Mouse (Mus musculus): ENCODE data around the gene Gm32742. TPM values are rescaled to one million over a fixed set of nuclear protein-coding genes. Genes with fewer than 3 reads are reported as not detected.
"Not testable (repeated sequence)": the region's sequence is repeated elsewhere in the genome, so short reads cannot be mapped to it uniquely, and the experiment has no call there.

The Gm32742 gene
- polyA plus RNA-seq, 1 experiment from 2014 or later, result not detected

GRCm38 (mm10) chr9:51140711-51141110, 24.6 kb downstream of the Gm32742 start:
- H3K9ac ChIP-seq, result no peak overlapping the region
- no peaks in the 10 kb centered on the region for H3K9me3 ChIP-seq
- no peak overlapping the region for H3K4me3 ChIP-seq
- H3K4me1 ChIP-seq, result no peaks in the 10 kb centered on the region
- WGBS, result 83% methylated on average over 3 of the region's 3 CpGs
- H3K4me2 ChIP-seq, result no peak overlapping the region
- ATAC-seq (replicated peaks), result no peak
- no peaks in the 10 kb centered on the region for H3K36me3 ChIP-seq (replicated peaks)
- H3K27ac ChIP-seq, result no peak overlapping the region
- H3K27me3 ChIP-seq (replicated peaks), result no peaks in the 10 kb centered on the region

GRCm38 (mm10) chr9:51139401-51139800, 25.9 kb downstream of the Gm32742 start:
- not testable (repeated sequence) for H3K36me3 ChIP-seq (replicated peaks); H3K27ac ChIP-seq; H3K4me1 ChIP-seq; H3K4me3 ChIP-seq; H3K9me3 ChIP-seq; H3K9ac ChIP-seq; ATAC-seq (replicated peaks); H3K4me2 ChIP-seq; H3K27me3 ChIP-seq (replicated peaks)
- 85% methylated on average over 1 of the region's 1 CpGs for WGBS

- no peak overlapping the region for H3K4me3 ChIP-seq
- H3K36me3 ChIP-seq (replicated peaks), result no peaks in the 10 kb centered on the region
- no peaks in the 10 kb centered on the region for H3K4me1 ChIP-seq
- no peaks in the 10 kb centered on the region for H3K9me3 ChIP-seq
- 94% methylated on average over 1 of the region's 1 CpGs for WGBS
- no peaks in the 10 kb centered on the region for H3K27me3 ChIP-seq (replicated peaks)
- ATAC-seq (replicated peaks), result no peak
- H3K4me2 ChIP-seq, result no peak overlapping the region
- H3K9ac ChIP-seq, result no peak overlapping the region
- H3K27ac ChIP-seq, result no peak overlapping the region
Observed at GRCm38 (mm10) chr9:51138301-51138700, 27.0 kb downstream of the Gm32742 start.

- no peaks in the 10 kb centered on the region for H3K4me1 ChIP-seq
- 90% methylated on average over 1 of the region's 1 CpGs for WGBS
- H3K36me3 ChIP-seq (replicated peaks), result no peaks in the 10 kb centered on the region
- H3K27me3 ChIP-seq (replicated peaks), result no peaks in the 10 kb centered on the region
- H3K4me3 ChIP-seq, result no peak overlapping the region
- no peak overlapping the region for H3K9ac ChIP-seq
- H3K27ac ChIP-seq, result no peak overlapping the region
- ATAC-seq (replicated peaks), result no peak
- no peak overlapping the region for H3K4me2 ChIP-seq
- H3K9me3 ChIP-seq, result no peaks in the 10 kb centered on the region
Observed at GRCm38 (mm10) chr9:51137836-51138235, 27.5 kb downstream of the Gm32742 start.

- H3K9me3 ChIP-seq, result no peaks in the 10 kb centered on the region
- no peak overlapping the region for H3K4me3 ChIP-seq
- no peaks in the 10 kb centered on the region for H3K36me3 ChIP-seq (replicated peaks)
- ATAC-seq (replicated peaks), result no peak
- H3K4me1 ChIP-seq, result no peaks in the 10 kb centered on the region
- WGBS, result 83% methylated on average over 4 of the region's 4 CpGs
- no peak overlapping the region for H3K27ac ChIP-seq
- H3K9ac ChIP-seq, result no peak overlapping the region
- no peak overlapping the region for H3K4me2 ChIP-seq
- H3K27me3 ChIP-seq (replicated peaks), result no peaks in the 10 kb centered on the region
Observed at GRCm38 (mm10) chr9:51137432-51137831, 27.9 kb downstream of the Gm32742 start.

- Histone ChIP-seq H3K36me3 (replicated peaks) (no peaks in the 10 kb centered on the region), H3K27ac (no peak overlapping the region), H3K4me1 (no peaks in the 10 kb centered on the region), H3K27me3 (replicated peaks) (no peaks in the 10 kb centered on the region), H3K9ac (no peak overlapping the region), H3K4me2 (no peak overlapping the region), H3K9me3 (no peaks in the 10 kb centered on the region), H3K4me3 (no peak overlapping the region)
- no peak for ATAC-seq (replicated peaks)
- 60% methylated on average over 3 of the region's 3 CpGs for WGBS
Observed at GRCm38 (mm10) chr9:51136985-51137384, 28.3 kb downstream of the Gm32742 start.

GRCm38 (mm10) chr9:51114767-51115166, 50.5 kb downstream of the Gm32742 start:
- Histone ChIP-seq H3K36me3 (replicated peaks) (no peaks in the 10 kb centered on the region), H3K4me2 (no peak overlapping the region), H3K9ac (no peak overlapping the region), H3K4me3 (no peak overlapping the region), H3K27me3 (replicated peaks) (no peaks in the 10 kb centered on the region), H3K27ac (no peak overlapping the region), H3K4me1 (no peaks in the 10 kb centered on the region), H3K9me3 (no peaks in the 10 kb centered on the region)
- ATAC-seq (replicated peaks), result no peak
- WGBS, result 73% methylated on average over 4 of the region's 4 CpGs

GRCm38 (mm10) chr9:51105751-51106150, 59.6 kb downstream of the Gm32742 start:
- H3K4me2 ChIP-seq, result no peak overlapping the region
- no peaks in the 10 kb centered on the region for H3K9me3 ChIP-seq
- H3K27me3 ChIP-seq (replicated peaks), result peaks cover 3% of the 10 kb centered on the region; the same call in 1 of the 2 replicates
- 79% methylated on average over 2 of the region's 2 CpGs for WGBS
- no peak overlapping the region for H3K4me3 ChIP-seq
- peaks cover 13% of the 10 kb centered on the region for H3K4me1 ChIP-seq
- H3K36me3 ChIP-seq (replicated peaks), result no peaks in the 10 kb centered on the region
- no peak overlapping the region for H3K27ac ChIP-seq
- no peak overlapping the region for H3K9ac ChIP-seq
- no peak for ATAC-seq (replicated peaks)

- H3K4me2 ChIP-seq, result peak overlapping the region; percentile 100
- H3K27ac ChIP-seq, result no peak overlapping the region
- WGBS, result 12% methylated on average over 30 of the region's 30 CpGs
- peaks cover 7% of the 10 kb centered on the region; the same call in 1 of the 2 replicates for H3K27me3 ChIP-seq (replicated peaks)
- peak; percentile 75 for ATAC-seq (replicated peaks)
- H3K9me3 ChIP-seq, result no peaks in the 10 kb centered on the region
- no peaks in the 10 kb centered on the region for H3K36me3 ChIP-seq (replicated peaks)
- H3K9ac ChIP-seq, result peak overlapping the region; percentile 55
- H3K4me1 ChIP-seq, result peaks cover 13% of the 10 kb centered on the region
- peak overlapping the region; percentile 60 for H3K4me3 ChIP-seq
Observed at GRCm38 (mm10) chr9:51103808-51104514, 61.4 kb downstream of the Gm32742 start.

GRCm38 (mm10) chr9:51102963-51103807, 62.1 kb downstream of the Gm32742 start:
- Histone ChIP-seq H3K4me2 (peak overlapping the region; percentile 100), H3K4me1 (peaks cover 13% of the 10 kb centered on the region), H3K4me3 (peak overlapping the region; percentile 60), H3K9ac (peak overlapping the region; percentile 55), H3K27ac (no peak overlapping the region), H3K9me3 (no peaks in the 10 kb centered on the region), H3K36me3 (replicated peaks) (no peaks in the 10 kb centered on the region), H3K27me3 (replicated peaks) (peaks cover 7% of the 10 kb centered on the region; the same call in 1 of the 2 replicates)
- ATAC-seq (replicated peaks), result peak; percentile 77
- 2% methylated on average over 43 of the region's 44 CpGs for WGBS

- Histone ChIP-seq H3K4me2 (peak within 1 kb of the TSS; percentile 100), H3K9ac (no peak within 1 kb of the TSS), H3K9me3 (no peaks in the 10 kb centered on the region), H3K4me3 (peak within 1 kb of the TSS; percentile 60), H3K27ac (no peak within 1 kb of the TSS), H3K36me3 (replicated peaks) (no peaks in the 10 kb centered on the region), H3K4me1 (peaks cover 13% of the 10 kb centered on the region), H3K27me3 (replicated peaks) (peaks cover 7% of the 10 kb centered on the region; the same call in 1 of the 2 replicates)
- peak; percentile 75 for ATAC-seq (replicated peaks)
- WGBS, result 8% methylated on average over 27 of the region's 27 CpGs
Observed at GRCm38 (mm10) chr9:51101756-51102425, 63.4 kb downstream of the Gm32742 start, which contains the start of gene 4833427G06Rik. Gene 4833427G06Rik (minus strand): TSS chr9:51102078.

GRCm38 (mm10) chr9:51096306-51096705, 69.0 kb downstream of the Gm32742 start:
- WGBS, result 68% methylated on average over 2 of the region's 2 CpGs
- 0 out of 2 replicates have a peak, but pooled peaks cover 5% of the 10 kb centered on the region for H3K27me3 ChIP-seq (replicated peaks)
- no peaks in the 10 kb centered on the region for H3K9me3 ChIP-seq
- no peak overlapping the region for H3K4me3 ChIP-seq
- H3K36me3 ChIP-seq (replicated peaks), result no peaks in the 10 kb centered on the region
- no peak overlapping the region for H3K9ac ChIP-seq
- H3K27ac ChIP-seq, result no peak overlapping the region
- H3K4me2 ChIP-seq, result no peak overlapping the region
- no peaks in the 10 kb centered on the region for H3K4me1 ChIP-seq
- ATAC-seq (replicated peaks), result no peak

All from midbrain, embryonic 15.5 days (tissue).